Mouse (Mus musculus) ES-Bruce4 (cell line): ENCODE results near the gene E130114P18Rik.

Experiments used
- CTCF ChIP-seq: IDR thresholded peaks from one replicate; pipeline ENCODE4 v1.8.1; 2011; ENCODE audit warnings: low read depth, low read length
- EP300 ChIP-seq: IDR thresholded peaks from 2 replicates; pipeline ENCODE4 v1.6.1; 2011; ENCODE audit warnings: low read depth, low read length; ENCODE audit not compliant: insufficient read depth
- POLR2A ChIP-seq: IDR thresholded peaks from one replicate; pipeline ENCODE4 v1.8.1; 2011; ENCODE audit warnings: low read length; ENCODE audit not compliant: insufficient read depth

DNA sequence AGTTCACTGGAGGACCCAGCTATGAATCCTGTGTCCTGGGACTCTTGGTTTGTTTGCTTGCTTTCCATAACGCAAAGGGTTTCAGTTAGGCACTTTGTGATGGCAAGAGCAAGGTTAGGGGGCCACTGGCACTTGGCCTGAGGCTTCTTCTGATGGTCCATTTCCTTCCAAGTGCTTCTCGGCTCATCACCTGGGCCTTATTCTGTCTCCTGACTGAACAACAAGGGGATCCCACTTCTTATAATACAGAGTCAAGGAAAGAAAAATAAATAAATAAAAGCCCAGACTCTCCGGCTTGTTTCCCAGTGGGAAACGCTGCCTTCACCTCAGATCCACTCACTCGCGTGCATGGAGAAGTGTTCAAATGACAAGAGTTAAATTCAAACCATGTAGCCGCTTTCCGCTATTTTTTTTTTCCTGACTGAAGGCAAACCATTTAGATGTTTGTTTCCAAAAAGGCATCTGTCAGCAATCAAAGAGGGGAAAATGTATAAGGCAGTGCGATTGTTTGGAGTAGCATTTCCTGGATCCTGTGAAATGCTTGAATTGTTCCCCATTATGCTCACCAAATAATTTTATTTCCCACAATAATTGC, 199.2 kb downstream of the E130114P18Rik start:
- no peak for TF ChIP-seq CTCF
- no peak for TF ChIP-seq EP300
- no peak for TF ChIP-seq POLR2A
